Mouse (Mus musculus) CH12.LX (cell line): ENCODE results near the gene Nmrk1. TPM values are rescaled to one million over a fixed set of nuclear protein-coding genes. Genes with fewer than 3 reads are reported as not detected.

ENCODE experiments used
- DNase-seq: peaks from one replicate; pipeline ENCODE4 v3.0.0-alpha.2; 2013; ENCODE audit errors: extremely low read depth
- H3K27ac ChIP-seq: 2 replicates; pipeline ENCODE4 v1.5.1; 2012; ENCODE audit warnings: low read depth, mild to moderate bottlenecking, control low read depth, moderate library complexity; ENCODE audit not compliant: insufficient read depth
- H3K27me3 ChIP-seq: replicated peaks from 2 replicates; pipeline ENCODE3; 2012; ENCODE audit warnings: inconsistent platforms
- H3K36me3 ChIP-seq, 2 experiments: replicated peaks in 1 of 2; 2 replicates each; pipeline versions ENCODE3 to v1.6.1; 2012; ENCODE audit warnings: inconsistent platforms in 1 of 2, low read length in 1 of 2, mild to moderate bottlenecking in 1 of 2, mixed read lengths in 1 of 2, moderate library complexity in 1 of 2; ENCODE audit not compliant: control insufficient read depth in 1 of 2, insufficient read depth in 1 of 2
- H3K4me1 ChIP-seq, 2 experiments: 2 replicates each; pipeline ENCODE4 v1.6.1; 2012; ENCODE audit warnings: inconsistent platforms in 1 of 2, moderate library complexity in 1 of 2; ENCODE audit not compliant: insufficient read depth in 2 of 2, control insufficient read depth in 1 of 2
- H3K4me2 ChIP-seq: 2 replicates; pipeline ENCODE4 v1.6.1; 2012; ENCODE audit warnings: low read depth, mild to moderate bottlenecking, control low read depth; ENCODE audit not compliant: poor library complexity, insufficient read depth, severe bottlenecking
- H3K4me3 ChIP-seq, 3 experiments: fragments of 150-350 bp in 1 of 3; sonication (generic) in 1 of 3; replicated peaks in 1 of 3; 2 replicates each; pipeline versions ENCODE3 to v1.5.1; 2011 to 2012; ENCODE audit warnings: low read depth in 2 of 3, low read length in 2 of 3, mild to moderate bottlenecking in 2 of 3, moderate library complexity in 2 of 3, control low read depth in 1 of 3, improper control_type of control experiment in 1 of 3, inconsistent platforms in 1 of 3, mixed read lengths in 1 of 3; ENCODE audit not compliant: poor library complexity in 1 of 3
- H3K79me2 ChIP-seq: replicated peaks from 2 replicates; pipeline ENCODE4 v1.6.1; 2012; ENCODE audit warnings: mild to moderate bottlenecking, moderate library complexity; ENCODE audit not compliant: control insufficient read depth, poor library complexity, insufficient read depth, severe bottlenecking; ENCODE audit errors: extremely low read depth
- H3K9ac ChIP-seq: 2 replicates; pipeline ENCODE4 v1.6.1; 2012; ENCODE audit warnings: low read depth, mild to moderate bottlenecking, control low read depth, moderate library complexity; ENCODE audit not compliant: insufficient read depth
- H3K9me3 ChIP-seq: replicated peaks from 2 replicates; pipeline ENCODE3; 2012; ENCODE audit warnings: low read length, inconsistent platforms, mixed read lengths
- BHLHE40 ChIP-seq: IDR thresholded peaks from 2 replicates; pipeline ENCODE4 v1.6.1; 2011; ENCODE audit warnings: mild to moderate bottlenecking, low read depth, low read length, improper control_type of control experiment
- EP300 ChIP-seq: IDR thresholded peaks from 2 replicates; pipeline ENCODE4 v1.6.1; 2011; ENCODE audit warnings: low read length, improper control_type of control experiment
- ETS1 ChIP-seq: conservative IDR thresholded peaks from 2 replicates; pipeline ENCODE4 v1.6.1; 2012; ENCODE audit warnings: low read depth, mild to moderate bottlenecking, inconsistent platforms, low read length, improper control_type of control experiment, moderate library complexity
- HCFC1 ChIP-seq: IDR thresholded peaks from 2 replicates; pipeline ENCODE4 v1.6.1; 2012; ENCODE audit warnings: low read depth, mild to moderate bottlenecking, inconsistent platforms, low read length, improper control_type of control experiment
- IRF4 ChIP-seq: IDR thresholded peaks from 2 replicates; pipeline ENCODE4 v1.6.1; 2014; ENCODE audit warnings: low read depth, mild to moderate bottlenecking, inconsistent platforms, low read length, improper control_type of control experiment
- JUN ChIP-seq: IDR thresholded peaks from 2 replicates; pipeline ENCODE4 v1.6.1; 2011; ENCODE audit warnings: low read depth, mild to moderate bottlenecking, low read length, improper control_type of control experiment, moderate library complexity; ENCODE audit not compliant: insufficient read depth
- KAT2A ChIP-seq: IDR thresholded peaks from 2 replicates; pipeline ENCODE4 v1.6.1; 2012; ENCODE audit warnings: low read length, improper control_type of control experiment, inconsistent platforms; ENCODE audit not compliant: insufficient replicate concordance
- MAFK ChIP-seq: IDR thresholded peaks from 2 replicates; pipeline ENCODE4 v1.6.1; 2011; ENCODE audit warnings: low read length, improper control_type of control experiment; ENCODE audit not compliant: insufficient replicate concordance
- MEF2A ChIP-seq: IDR thresholded peaks from 2 replicates; pipeline ENCODE4 v1.6.1; 2014; ENCODE audit warnings: low read depth, mild to moderate bottlenecking, inconsistent platforms, low read length, improper control_type of control experiment, borderline replicate concordance
- MXI1 ChIP-seq: IDR thresholded peaks from 2 replicates; pipeline ENCODE4 v1.6.1; 2011; ENCODE audit warnings: mild to moderate bottlenecking, low read depth, low read length, improper control_type of control experiment
- PAX5 ChIP-seq: IDR thresholded peaks from 2 replicates; pipeline ENCODE4 v1.6.1; 2012; ENCODE audit warnings: low read length, inconsistent platforms, mixed read lengths
- POLR2A ChIP-seq: IDR thresholded peaks from 2 replicates; pipeline ENCODE4 v1.6.1; 2011; ENCODE audit warnings: low read depth, mild to moderate bottlenecking, improper control_type of control experiment, low read length
- RAD21 ChIP-seq: IDR thresholded peaks from 2 replicates; pipeline ENCODE4 v1.6.1; 2011; ENCODE audit warnings: low read depth, mild to moderate bottlenecking, low read length, improper control_type of control experiment, moderate library complexity
- RCOR1 ChIP-seq: conservative IDR thresholded peaks from 2 replicates; pipeline ENCODE4 v1.6.1; 2012; ENCODE audit warnings: low read depth, mild to moderate bottlenecking, inconsistent platforms, low read length, improper control_type of control experiment
- SIN3A ChIP-seq: IDR thresholded peaks from 2 replicates; pipeline ENCODE4 v1.6.1; 2012; ENCODE audit warnings: low read length, improper control_type of control experiment, inconsistent platforms
- TBP ChIP-seq: conservative IDR thresholded peaks from 2 replicates; pipeline ENCODE4 v1.6.1; 2011; ENCODE audit warnings: low read depth, low read length, improper control_type of control experiment
- TCF12 ChIP-seq: IDR thresholded peaks from 2 replicates; pipeline ENCODE4 v1.6.1; 2014; ENCODE audit warnings: low read depth, mild to moderate bottlenecking, inconsistent platforms, low read length, improper control_type of control experiment
- USF1 ChIP-seq: IDR thresholded peaks from 2 replicates; pipeline ENCODE4 v1.6.1; 2014; ENCODE audit warnings: low read depth, mild to moderate bottlenecking, inconsistent platforms, low read length, improper control_type of control experiment
- USF2 ChIP-seq: conservative IDR thresholded peaks from 2 replicates; pipeline ENCODE4 v1.6.1; 2011; ENCODE audit warnings: low read depth, low read length, improper control_type of control experiment
- ZKSCAN1 ChIP-seq: IDR thresholded peaks from 2 replicates; pipeline ENCODE4 v1.6.1; 2012; ENCODE audit warnings: low read depth, inconsistent platforms, low read length, improper control_type of control experiment, borderline replicate concordance
- ZNF384 ChIP-seq: IDR thresholded peaks from 2 replicates; pipeline ENCODE4 v1.6.1; 2012; ENCODE audit warnings: low read depth, low read length, improper control_type of control experiment, inconsistent platforms
- dilution Hi-C: fragments of 300-500 bp; cut with MboI; formaldehyde crosslinking; loops from 2 replicates; pipeline ENCODE4 v1.14.3; 2020; ENCODE audit warnings: low sequenced_read_pairs; ENCODE audit not compliant: extremely low pct_unique_long_range_greater_than_20kb, extremely low pct_ligation_motif_present
- in situ Hi-C: fragments of 300-500 bp; cut with MboI; formaldehyde crosslinking; loops from 3 replicates; pipeline ENCODE4 v1.14.3; 2019; ENCODE audit warnings: low sequenced_read_pairs, low pct_ligation_motif_present, low pct_unique_long_range_greater_than_20kb, mixed read lengths
- polyA plus RNA-seq: library from polyadenylated mRNA; unstranded; fragments of >175 nt; gene quantifications from 2 replicates; pipeline ENCODE4 v1.2.1, GENCODE M21; 2012; ENCODE audit warnings: low read depth; ENCODE audit not compliant: insufficient read length
- total RNA-seq, 2 experiments: library from RNA; depleted of rRNA; stranded (reverse); fragments of 300-350 nt in 1 of 2; fragments of >200 nt in 1 of 2; gene quantifications; 2 replicates each; pipeline ENCODE4 v1.2.3; 2012 to 2014

Nmrk1 gene
- total and polyA plus RNA-seq, 3 experiments = 9.7 to 10.1 (median 9.8) TPM

GRCm38 (mm10) chr19:18652592-18652991 lies 20.8 kb downstream of the Nmrk1 start (continued):
- TF ChIP-seq PAX5 (no peak), USF2 (no peak), RAD21 (no peak), KAT2A (no peak), POLR2A (no peak), RCOR1 (peak; percentile 75; the same call in 1 of the 2 replicates), TBP (no peak)

GRCm38 (mm10) chr19:18653058-18653457 lies 21.3 kb downstream of the Nmrk1 start:
- peak overlapping the region; percentile 97 for H3K27ac ChIP-seq
- H3K27me3 ChIP-seq = no peaks in the 10 kb centered on the region
- no peak for DNase-seq
- dilution Hi-C loops = no loop called here
- peak overlapping the region; percentile 21; the same call in 1 of the 2 replicates for H3K9ac ChIP-seq
- H3K4me1 ChIP-seq = peaks cover 18 to 45% of the 10 kb centered on the region in 2 experiments
- no peak overlapping the region; the same call in 1 of the 2 replicates for H3K4me2 ChIP-seq
- in situ Hi-C loops = no loop called here
- TF ChIP-seq PAX5 = no peak
- TF ChIP-seq MAFK = no peak
- TF ChIP-seq ZNF384 = no peak
- TF ChIP-seq RAD21 = no peak
- H3K79me2 ChIP-seq = no peaks in the 10 kb centered on the region
- H3K4me3 ChIP-seq = no peak overlapping the region
- H3K36me3 ChIP-seq = peaks cover 0 to 4% of the 10 kb centered on the region in 2 experiments
- no peaks in the 10 kb centered on the region for H3K9me3 ChIP-seq

- Histone ChIP-seq H3K4me1 (peaks cover 20 to 54% of the 10 kb centered on the region in 2 experiments), H3K79me2 (no peaks in the 10 kb centered on the region), H3K4me3 (no peak overlapping the region), H3K9ac (peak overlapping the region; percentile 72), H3K36me3 (peaks cover 0 to 4% of the 10 kb centered on the region in 2 experiments), H3K27ac (peak overlapping the region; percentile 97), H3K4me2 (peak overlapping the region; percentile 74; the same call in 1 of the 2 replicates), H3K9me3 (no peaks in the 10 kb centered on the region), H3K27me3 (no peaks in the 10 kb centered on the region)
- DNase-seq = no peak
- TF ChIP-seq MXI1 = no peak
- no peak for TF ChIP-seq JUN
- TF ChIP-seq RCOR1 = no peak
- peak; percentile 28; the same call in 1 of the 2 replicates for TF ChIP-seq SIN3A
- in situ Hi-C loops = no loop called here
- dilution Hi-C loops = no loop called here
These were observed 22.6 kb downstream of the Nmrk1 start for GRCm38 (mm10) chr19:18654330-18654729.

GRCm38 (mm10) chr19:18654984-18655383 lies 23.2 kb downstream of the Nmrk1 start:
- H3K9ac ChIP-seq = peak overlapping the region; percentile 72
- peak overlapping the region; percentile 74 for H3K4me2 ChIP-seq
- peak overlapping the region; percentile 97 for H3K27ac ChIP-seq
- TF ChIP-seq TCF12 (0 out of 2 replicates have a peak, but pooled peaks have one; percentile 8), ZKSCAN1 (no peak), MEF2A (peak; percentile 81; the same call in 1 of the 2 replicates), HCFC1 (no peak), IRF4 (peak; percentile 83), POLR2A (peak; percentile 63), EP300 (0 out of 2 replicates have a peak, but pooled peaks have one; percentile 18), ETS1 (peak; percentile 64), BHLHE40 (peak; percentile 70), TBP (0 out of 2 replicates have a peak, but pooled peaks have one; percentile 39), USF1 (no peak)
- TF ChIP-seq, all 38 proteins: peak for 8
- no peaks in the 10 kb centered on the region for H3K27me3 ChIP-seq
- in situ Hi-C loops = no loop called here
- dilution Hi-C loops = no loop called here
- H3K79me2 ChIP-seq = no peaks in the 10 kb centered on the region
- H3K9me3 ChIP-seq = no peaks in the 10 kb centered on the region
- H3K36me3 ChIP-seq = peaks cover 0 to 4% of the 10 kb centered on the region in 2 experiments
- DNase-seq = peak; percentile 61
- peak overlapping the region in 1 of 3 experiments; percentile 36 for H3K4me3 ChIP-seq
- peaks cover 18 to 55% of the 10 kb centered on the region in 2 experiments for H3K4me1 ChIP-seq
